38 mouse cellular contexts compared by ENCODE assay signal in genomic region chr3:87398809-87399208, GRCm38 (mm10). TPM values are rescaled to one million over a fixed set of nuclear protein-coding genes. Genes with fewer than 3 reads are reported as not detected.
"Had no signal": no experiment of that assay in that cellular context is flagged by ENCODE, and none has a peak within 500 bp of the region (broad histone marks: within the 10 kb centered on the region; RNA-seq: fewer than 3 reads in every experiment).

No protein-coding gene starts in this region.

- H3K4me2 ChIP-seq: heart, embryonic 12.5 days; hindbrain, embryonic 12.5 days; hindbrain, embryonic 14.5 days; intestine, embryonic 15.5 days; limb, embryonic 13.5 days; limb, embryonic 15.5 days had no signal

- H3K36me3 ChIP-seq: heart, embryonic 10.5 days; heart, embryonic 12.5 days; hindbrain, embryonic 10.5 days; hindbrain, embryonic 12.5 days; intestine, embryonic 15.5 days; limb, embryonic 13.5 days; limb, embryonic 15.5 days had no signal

- H3K9me3 ChIP-seq: heart, embryonic 10.5 days; hindbrain, embryonic 10.5 days; hindbrain, embryonic 12.5 days; intestine, embryonic 15.5 days; limb, embryonic 13.5 days; limb, embryonic 15.5 days had no signal

- H3K9ac ChIP-seq: heart, embryonic 12.5 days; hindbrain, embryonic 12.5 days; hindbrain, embryonic 14.5 days; intestine, embryonic 15.5 days; limb, embryonic 13.5 days; limb, embryonic 15.5 days had no signal

- ATAC-seq: hindbrain, embryonic 16.5 days; inflammation-experienced regulatory T-cells, adult 6 months; intestine, embryonic 15.5 days; intestine, postnatal 0 days had no signal

- H3K4me3 ChIP-seq: gastrocnemius, adult 2 months; heart, adult 2 months; heart, embryonic 10.5 days; heart, embryonic 12.5 days; hindbrain, embryonic 10.5 days; hindbrain, embryonic 12.5 days; intestine, embryonic 15.5 days; layer of hippocampus, adult 2 months; left cerebral cortex, adult 2 months; limb, embryonic 13.5 days; limb, embryonic 15.5 days had no signal

- H3K27ac ChIP-seq: gastrocnemius, adult 2 months; heart, adult 2 months; heart, embryonic 10.5 days; hindbrain, embryonic 10.5 days; hindbrain, embryonic 12.5 days; hindbrain, embryonic 14.5 days; intestine, embryonic 15.5 days; layer of hippocampus, adult 2 months; left cerebral cortex, adult 2 months; limb, embryonic 13.5 days; limb, embryonic 15.5 days had no signal

- H3K27me3 ChIP-seq: heart, embryonic 12.5 days; hindbrain, embryonic 12.5 days; intestine, embryonic 15.5 days; limb, embryonic 13.5 days; limb, embryonic 15.5 days had no signal

- DNase-seq: gastrocnemius, adult 2 months; gastrocnemius, postnatal 10 days; gastrocnemius, postnatal 25 days; heart, adult 2 months; heart, postnatal 10 days; heart, postnatal 4 days; kidney, adult 18-20 months; kidney, adult 8-10 months; kidney, postnatal 10 days; kidney, postnatal 25 days; kidney, postnatal 4 days; left cerebral cortex, postnatal 4 days had no signal

- H3K4me1 ChIP-seq: heart, embryonic 10.5 days; heart, embryonic 12.5 days; hindbrain, embryonic 10.5 days; hindbrain, embryonic 12.5 days; intestine, embryonic 15.5 days; limb, embryonic 15.5 days had no signal

RNA-seq across cellular contexts. Expression of gene Fcrl1, which starts 22.6 kb away (rescaled TPM):
- total RNA-seq: gastrocnemius, adult 2 months; gastrocnemius, postnatal 10 days; gastrocnemius, postnatal 25 days; heart, postnatal 4 days; left cerebral cortex, postnatal 4 days had no signal
- polyA plus RNA-seq: heart, embryonic 10.5 days; heart, embryonic 12.5 days; hindbrain, embryonic 14.5 days had no signal

RNA-seq across cellular contexts. Expression of gene Fcrl5, which starts 36.8 kb away (rescaled TPM):
- total RNA-seq: gastrocnemius, adult 2 months; gastrocnemius, postnatal 10 days; gastrocnemius, postnatal 25 days; gastrocnemius, postnatal 4 days; heart, postnatal 10 days; heart, postnatal 25 days; heart, postnatal 4 days; layer of hippocampus, adult 2 months; layer of hippocampus, postnatal 25 days; left cerebral cortex, adult 2 months; left cerebral cortex, postnatal 25 days; left cerebral cortex, postnatal 4 days; liver, adult 2 months had no signal
- polyA plus RNA-seq: frontal cortex, adult 2 months; heart, embryonic 10.5 days; heart, embryonic 12.5 days; heart, embryonic 14.5 days; heart, embryonic 16.5 days; hindbrain, embryonic 10.5 days; hindbrain, embryonic 12.5 days; hindbrain, embryonic 14.5 days; hindbrain, embryonic 16.5 days; intestine, embryonic 15.5 days; intestine, postnatal 0 days; kidney, embryonic 14.5 days; kidney, embryonic 16.5 days; limb, embryonic 11.5 days; limb, embryonic 13.5 days; limb, embryonic 15.5 days had no signal

RNA-seq across cellular contexts. Expression of gene Cd5l, which starts 41.1 kb away (rescaled TPM):
- total RNA-seq: gastrocnemius, adult 2 months; gastrocnemius, postnatal 10 days; granulocyte monocyte progenitor cell, adult 5-6 weeks; layer of hippocampus, adult 2 months; layer of hippocampus, postnatal 10 days; layer of hippocampus, postnatal 25 days; left cerebral cortex, adult 2 months; left cerebral cortex, postnatal 25 days; left cerebral cortex, postnatal 4 days had no signal
- polyA plus RNA-seq: frontal cortex, adult 2 months; heart, embryonic 10.5 days; heart, embryonic 14.5 days; hindbrain, embryonic 12.5 days; intestine, postnatal 0 days; kidney, embryonic 14.5 days had no signal
